Mouse (Mus musculus): ENCODE results near the gene Cntnap5a.

DNA sequence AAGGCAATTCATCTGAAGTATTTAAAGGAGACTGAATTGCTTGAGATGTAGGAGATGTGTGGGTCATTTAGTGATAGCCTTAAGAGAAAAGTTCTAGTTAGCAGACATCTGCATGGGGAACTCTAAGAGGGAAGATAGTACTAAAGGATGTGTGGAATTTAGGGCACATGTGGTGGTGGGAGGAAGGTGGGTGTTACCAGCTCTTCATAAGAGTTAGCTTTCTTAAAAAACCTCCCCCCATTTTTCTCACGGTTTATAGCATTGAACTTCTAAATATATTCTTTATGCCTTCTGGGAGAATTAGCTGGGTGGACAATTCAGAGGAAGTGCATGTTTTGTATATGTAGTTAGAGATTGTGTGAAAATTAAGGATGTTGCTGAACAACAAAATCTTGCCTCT is 725.3 kb downstream of the Cntnap5a start:
- no peak for TF ChIP-seq CTCF (IDR thresholded peaks at IDR 0.05; ENCODE audit: extremely low read depth, insufficient read depth, low read length)
- no peak for TF ChIP-seq POLR2A (IDR thresholded peaks at IDR 0.05; ENCODE audit: extremely low read depth, insufficient read depth, low read length)
